Mouse (Mus musculus): Measurements from ENCODE around the gene Lmtk2.

Gene Lmtk2

GRCm38 (mm10) chr5:144221305-144221704, 121.1 kb downstream of the Lmtk2 start:
- DNase-seq = no peak

DNA sequence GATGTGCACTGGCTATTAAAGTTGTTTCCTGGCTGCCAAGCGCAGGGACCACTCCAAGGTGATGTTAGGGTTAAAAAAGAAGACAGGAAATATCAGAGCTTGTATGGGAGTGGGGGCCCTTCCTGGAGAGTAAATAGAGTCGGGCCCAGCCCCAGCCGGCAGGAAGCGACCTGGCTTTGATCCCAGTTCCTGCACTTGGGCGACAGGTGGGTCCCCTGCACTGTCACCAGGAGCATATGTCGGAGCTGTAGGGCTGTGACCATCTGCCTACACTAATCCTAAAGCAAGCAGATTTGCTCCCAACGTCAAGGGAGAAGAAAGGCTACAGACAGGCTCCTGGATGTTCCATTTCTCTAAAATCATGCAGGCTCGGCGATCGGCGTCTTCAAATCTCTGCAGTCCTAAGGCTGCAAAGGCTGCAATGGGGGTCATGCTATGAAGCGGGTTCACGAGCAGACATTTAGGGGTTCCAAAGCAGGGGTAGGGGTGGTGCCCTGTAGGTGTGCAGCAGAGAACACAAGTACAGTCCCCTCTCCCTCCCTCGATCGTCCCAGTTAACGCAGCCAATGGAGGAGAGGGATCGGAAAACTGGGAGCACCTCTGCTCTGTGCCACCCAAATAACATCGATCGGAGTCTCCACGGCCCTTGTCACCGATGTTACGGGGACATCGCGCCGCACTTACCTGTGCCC, 122.7 kb downstream of the Lmtk2 start:
- DNase-seq = no peak

GRCm38 (mm10) chr5:144223503-144223862, 123.2 kb downstream of the Lmtk2 start, which contains the start of gene Tecpr1:
Gene Tecpr1, minus strand, starts transcription at chr5:144223615.
- peak; percentile 96 for DNase-seq

DNA sequence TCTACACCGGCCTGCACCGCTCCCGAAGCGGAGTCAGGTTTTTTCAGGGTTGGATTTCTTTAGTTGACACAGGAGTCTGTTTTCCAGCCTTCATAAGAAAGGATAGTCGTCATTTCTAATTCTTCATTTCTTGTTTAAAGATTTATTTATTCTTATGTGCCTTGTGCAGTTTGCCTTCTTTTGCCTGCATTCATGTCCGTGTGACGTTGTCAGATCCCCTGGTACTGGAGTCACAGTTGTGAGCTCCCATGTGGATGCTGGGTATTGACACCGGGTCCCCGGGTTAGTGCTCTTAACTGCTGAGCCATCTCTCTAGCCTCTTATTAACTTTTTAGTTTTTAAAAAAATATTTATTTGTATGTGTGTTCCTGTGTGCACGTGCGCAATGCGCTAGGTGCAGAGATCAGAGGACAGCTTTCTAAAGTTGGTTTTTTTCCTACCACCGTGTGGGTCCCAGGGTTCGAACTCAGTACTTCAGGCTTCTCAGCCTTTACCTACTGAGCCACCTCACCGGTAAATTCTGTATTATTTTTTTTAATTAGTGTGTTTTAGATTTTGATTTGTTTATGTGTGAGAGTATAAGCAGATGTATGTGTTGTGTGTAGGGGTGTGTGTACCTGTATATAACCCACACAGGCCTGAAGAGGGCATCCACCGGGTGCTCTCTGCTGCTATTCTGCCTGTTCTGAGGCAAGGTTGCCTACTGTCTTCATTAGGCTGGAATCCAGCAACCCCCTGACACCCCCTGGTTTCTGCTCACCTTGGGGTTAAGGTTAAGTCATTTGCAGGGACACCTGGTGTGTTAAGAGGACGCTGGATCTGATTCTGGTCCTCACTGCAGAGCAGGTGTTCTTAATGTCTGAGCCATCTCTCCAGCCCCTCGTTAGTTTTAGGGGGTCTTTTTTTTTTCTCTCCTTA, 123.9 kb downstream of the Lmtk2 start:
- no peak for DNase-seq

DNA sequence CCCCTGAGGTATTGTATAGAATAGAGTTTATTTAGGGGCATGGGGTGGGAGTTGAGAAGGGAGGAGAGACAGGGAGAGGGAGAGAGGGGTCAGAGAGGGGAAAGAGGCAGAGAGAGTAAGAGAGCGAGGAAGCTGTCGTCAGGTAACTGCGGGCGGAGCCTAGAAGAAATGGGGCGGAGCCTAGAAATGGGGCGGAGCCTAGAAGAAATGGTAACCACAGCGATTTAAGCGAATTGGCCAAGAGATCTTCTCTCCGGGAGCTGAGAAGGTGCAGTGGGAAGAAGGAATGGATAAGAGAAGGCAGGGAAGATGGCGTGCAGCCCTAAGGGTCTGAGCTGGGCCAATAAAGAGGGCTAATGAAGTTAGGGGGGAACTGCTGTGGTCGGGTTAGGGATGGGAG, 126.0 kb downstream of the Lmtk2 start:
- DNase-seq = no peak

DNA sequence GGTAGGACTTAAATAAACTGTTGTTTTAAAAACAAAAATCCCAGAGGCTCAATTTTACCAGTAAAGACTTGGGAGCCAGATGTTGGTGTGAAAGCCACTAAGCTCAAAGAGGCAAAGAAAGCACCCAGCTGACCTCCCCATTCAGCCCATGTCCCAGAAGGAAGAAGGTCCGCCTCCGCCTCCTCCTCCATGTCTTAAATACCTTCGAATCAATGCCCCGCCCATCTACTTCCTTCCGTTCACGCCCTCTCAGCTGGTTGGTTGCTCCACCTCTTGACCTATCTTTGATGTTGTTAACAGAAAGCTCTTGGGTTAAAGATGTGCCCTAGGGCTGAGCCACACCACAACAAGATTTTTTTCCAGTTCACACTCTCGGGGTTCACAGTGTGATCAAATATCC, 130.0 kb downstream of the Lmtk2 start:
- DNase-seq = no peak

GRCm38 (mm10) chr5:144231410-144231809, 131.2 kb downstream of the Lmtk2 start:
- no peak for DNase-seq

DNA sequence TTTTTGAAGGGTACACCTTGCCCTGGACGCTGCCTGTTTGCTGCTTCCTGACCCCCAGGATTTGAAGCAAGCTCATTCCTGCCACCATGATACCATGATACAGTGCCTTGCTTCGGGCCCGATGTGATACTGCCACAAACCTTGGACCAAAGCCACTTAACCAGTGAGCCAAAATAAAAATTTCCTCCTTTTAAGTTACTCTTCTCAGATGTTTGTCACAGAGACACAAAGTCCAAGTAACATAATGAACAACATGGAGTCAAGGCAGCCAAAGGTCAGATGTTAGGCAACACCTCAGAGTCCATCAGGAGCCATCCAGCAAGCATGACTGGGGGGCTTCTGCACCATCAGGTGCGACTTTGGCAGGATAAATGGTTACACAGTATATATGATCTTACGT, 132.3 kb downstream of the Lmtk2 start:
- DNase-seq = no peak

DNA sequence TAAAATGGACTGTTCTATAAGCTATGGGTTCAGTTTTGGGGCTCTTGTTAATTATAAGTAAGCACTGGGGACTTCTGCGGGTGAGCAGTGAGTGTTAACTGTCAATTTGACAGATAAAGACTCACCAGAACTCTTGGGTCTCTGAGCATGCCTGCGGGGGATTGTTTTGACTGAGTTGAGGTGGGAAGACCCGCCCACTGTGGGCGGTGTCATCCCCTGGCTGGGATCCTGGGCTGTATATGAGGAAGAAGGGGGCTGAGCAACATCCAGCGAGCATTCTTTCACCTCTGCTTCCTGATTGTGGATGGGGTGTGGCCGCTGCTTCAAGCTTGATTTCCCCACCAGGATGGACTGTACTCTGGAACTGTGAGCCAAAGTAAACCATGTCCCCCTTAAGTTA, 134.0 kb downstream of the Lmtk2 start:
- no peak for DNase-seq

DNA sequence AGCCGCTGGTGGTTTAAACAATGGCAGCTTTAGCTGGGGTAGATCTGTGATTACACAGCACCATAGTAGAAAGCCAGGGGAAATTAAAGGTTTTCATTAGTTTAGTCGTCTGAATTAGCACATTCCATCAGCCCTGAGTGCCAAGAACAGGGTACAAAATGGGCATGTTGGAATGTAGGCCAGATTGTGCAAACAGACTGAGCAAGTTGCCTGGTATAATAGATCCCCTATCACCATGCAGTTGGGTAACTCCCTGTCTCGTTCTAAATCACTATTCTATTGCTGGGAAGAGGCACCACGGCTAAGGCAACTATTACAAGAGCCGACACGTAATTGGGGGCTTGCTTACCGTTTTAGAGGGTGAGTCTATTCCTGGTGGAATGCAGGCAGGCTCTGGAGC, 134.5 kb downstream of the Lmtk2 start:
- DNase-seq = no peak

Measured in right cerebral cortex, postnatal 25 days (tissue).